Mouse (Mus musculus) ES-E14 (cell line): ENCODE measurements around the gene Tubg1. TPM values are rescaled to one million over a fixed set of nuclear protein-coding genes. Genes with fewer than 3 reads are reported as not detected.

Experiments used
- DNase-seq: peaks from one replicate; pipeline ENCODE4 v3.0.0-alpha.2; 2013; ENCODE audit warnings: low read depth, low spot score
- H3K27ac ChIP-seq: 2 replicates; pipeline ENCODE4 v1.5.1; 2012; ENCODE audit warnings: low read depth, mild to moderate bottlenecking, low read length, moderate library complexity, mixed read lengths; ENCODE audit not compliant: poor library complexity, insufficient read depth, severe bottlenecking
- H3K36me3 ChIP-seq: 2 replicates; pipeline ENCODE4 v1.6.1; 2012; ENCODE audit warnings: mild to moderate bottlenecking, low read length, moderate library complexity, mixed read lengths; ENCODE audit not compliant: control insufficient read depth, poor library complexity, insufficient read depth, severe bottlenecking
- H3K4me1 ChIP-seq, 2 experiments: fragments of 150-350 bp in 1 of 2; sonication (generic) in 1 of 2; 2 replicates each; pipeline ENCODE4 v1.6.1; 2012; ENCODE audit warnings: low read length in 2 of 2, mild to moderate bottlenecking in 1 of 2, mixed read lengths in 1 of 2; ENCODE audit not compliant: control insufficient read depth in 2 of 2, insufficient read depth in 2 of 2, poor library complexity in 1 of 2
- H3K4me3 ChIP-seq, 2 experiments: fragments of 150-350 bp in 1 of 2; sonication (generic) in 1 of 2; 2 replicates each; pipeline ENCODE4 v1.5.1; 2012; ENCODE audit warnings: low read length in 2 of 2, low read depth in 1 of 2, mild to moderate bottlenecking in 1 of 2, mixed read lengths in 1 of 2; ENCODE audit not compliant: insufficient read depth in 1 of 2, poor library complexity in 1 of 2, severe bottlenecking in 1 of 2
- H3K9ac ChIP-seq: 2 replicates; pipeline ENCODE4 v1.6.1; 2012; ENCODE audit warnings: low read depth, mild to moderate bottlenecking, low read length, mixed read lengths; ENCODE audit not compliant: poor library complexity, insufficient read depth, severe bottlenecking
- H3K9me3 ChIP-seq: fragments of 150-350 bp; sonication (generic); 2 replicates; pipeline ENCODE4 v1.6.1; 2012; ENCODE audit warnings: low read depth, mild to moderate bottlenecking, low read length; ENCODE audit not compliant: control insufficient read depth, insufficient read depth
- CHD2 ChIP-seq: IDR thresholded peaks from 2 replicates; pipeline ENCODE4 v1.6.1; 2014; ENCODE audit warnings: mild to moderate bottlenecking, low read depth, low read length, inconsistent platforms
- HCFC1 ChIP-seq: IDR thresholded peaks from 2 replicates; pipeline ENCODE4 v1.6.1; 2012; ENCODE audit warnings: low read length, inconsistent platforms, borderline replicate concordance; ENCODE audit not compliant: insufficient read depth
- MAFK ChIP-seq: IDR thresholded peaks from 2 replicates; pipeline ENCODE4 v1.6.1; 2014; ENCODE audit warnings: mild to moderate bottlenecking, low read depth, low read length, inconsistent platforms; ENCODE audit not compliant: insufficient read depth
- ZC3H11A ChIP-seq: IDR thresholded peaks from 2 replicates; pipeline ENCODE4 v1.6.1; 2012; ENCODE audit warnings: low read depth, mild to moderate bottlenecking, inconsistent platforms, low read length, borderline replicate concordance
- ZNF384 ChIP-seq: IDR thresholded peaks from 2 replicates; pipeline ENCODE4 v1.6.1; 2012; ENCODE audit warnings: low read depth, low read length, inconsistent platforms
- in situ Hi-C, 2 experiments: fragments of 600-800 bp; cut with MboI; formaldehyde crosslinking; loops; one replicate each; pipeline ENCODE4 v1.15.1; 2025; ENCODE audit warnings: low sequenced_read_pairs in 2 of 2, inconsistent platforms in 1 of 2; ENCODE audit not compliant: unreplicated experiment in 2 of 2
- total RNA-seq: library from RNA; depleted of rRNA; stranded (reverse); fragments of 300-350 nt; gene quantifications from 2 replicates; pipeline ENCODE4 v1.2.3, GENCODE M21; 2012; rRNA removed

The Tubg1 gene
- total RNA-seq, result 27.5 and 38.6 TPM in 2 replicates

- TF ChIP-seq ZNF384 (no peak), HCFC1 (no peak; the same call in 1 of the 2 replicates), ZC3H11A (no peak)
- Histone ChIP-seq H3K9ac (peak within 1 kb of the TSS; percentile 93), H3K4me1 (peaks cover 0 to 5% of the 10 kb centered on the region in 2 experiments; a peak in 3 of 4 replicates), H3K36me3 (peaks cover 7% of the 10 kb centered on the region; the same call in 1 of the 2 replicates), H3K9me3 (no peaks in the 10 kb centered on the region), H3K4me3 (peak within 1 kb of the TSS; percentile 84 to 88), H3K27ac (peak within 1 kb of the TSS; percentile 51; the same call in 1 of the 2 replicates)
- DNase-seq, result peak; percentile 98
- in situ Hi-C loops, result no loop called here
Observed at GRCm38 (mm10) chr11:101119761-101120544, at the start of gene Tubg1, which contains the start of gene Retreg3. Gene Tubg1, plus strand, starts transcription at chr11:101119938. Gene Retreg3, minus strand, starts transcription at chr11:101119893.

- Histone ChIP-seq H3K4me1 (peaks cover 2 to 7% of the 10 kb centered on the region in 2 experiments; a peak in 1 of 4 replicates), H3K9ac (peak overlapping the region; percentile 72), H3K36me3 (no peaks in the 10 kb centered on the region), H3K4me3 (peak overlapping the region; percentile 91 to 94), H3K9me3 (no peaks in the 10 kb centered on the region), H3K27ac (no peak overlapping the region)
- in situ Hi-C loops, result no loop called here
- DNase-seq, result no peak
- TF ChIP-seq MAFK (no peak), HCFC1 (no peak), CHD2 (no peak), ZNF384 (no peak)
Observed at GRCm38 (mm10) chr11:101070189-101070527, 49.6 kb upstream of the Tubg1 start.

- Histone ChIP-seq H3K9ac (no peak overlapping the region), H3K36me3 (no peaks in the 10 kb centered on the region), H3K9me3 (no peaks in the 10 kb centered on the region), H3K4me3 (no peak overlapping the region), H3K27ac (no peak overlapping the region), H3K4me1 (peaks cover 2 to 7% of the 10 kb centered on the region in 2 experiments; a peak in 1 of 4 replicates)
- in situ Hi-C loops, result no loop called here
- TF ChIP-seq MAFK, result no peak
- no peak for TF ChIP-seq CHD2
- no peak for TF ChIP-seq HCFC1
- TF ChIP-seq ZC3H11A, result no peak
- TF ChIP-seq ZNF384, result no peak
- DNase-seq, result no peak
Observed at GRCm38 (mm10) chr11:101070987-101071386, 48.8 kb upstream of the Tubg1 start.

- Histone ChIP-seq H3K4me1 (peaks cover 2 to 4% of the 10 kb centered on the region in 2 experiments; a peak in 1 of 4 replicates), H3K4me3 (no peak overlapping the region), H3K9ac (no peak overlapping the region), H3K27ac (no peak overlapping the region), H3K9me3 (no peaks in the 10 kb centered on the region), H3K36me3 (no peaks in the 10 kb centered on the region)
- in situ Hi-C loops, result no loop called here
- no peak for DNase-seq
- TF ChIP-seq CHD2 (no peak), ZC3H11A (no peak), ZNF384 (no peak), HCFC1 (no peak), MAFK (no peak)
Observed at GRCm38 (mm10) chr11:101071810-101072428, 47.8 kb upstream of the Tubg1 start.
